Mouse (Mus musculus) neural tube, embryonic 13.5 days (tissue): ENCODE measurements around the gene Tfpi2. TPM values are rescaled to one million over a fixed set of nuclear protein-coding genes. Genes with fewer than 3 reads are reported as not detected.

Experiments used
- ATAC-seq: fragments of 200-750 bp; cut with Nextera tagmentation; 2 replicates; pipeline ENCODE4 v1.8.0; 2017; ENCODE audit warnings: low read depth, mild to moderate bottlenecking, moderate TSS enrichment, moderate library complexity
- H3K27ac ChIP-seq: fragments of 300-500 bp; sonication (generic); replicated peaks from 2 replicates; pipeline ENCODE4 v1.5.1; 2015; ENCODE audit warnings: moderate library complexity, mild to moderate bottlenecking, inconsistent platforms
- H3K27me3 ChIP-seq: fragments of 300-500 bp; sonication (generic); 2 replicates; pipeline ENCODE4 v1.6.1; 2015; ENCODE audit warnings: mild to moderate bottlenecking, inconsistent platforms
- H3K36me3 ChIP-seq: fragments of 300-500 bp; sonication (generic); 2 replicates; pipeline ENCODE4 v1.6.1; 2015; ENCODE audit warnings: mild to moderate bottlenecking, inconsistent platforms
- H3K4me1 ChIP-seq: fragments of 300-500 bp; sonication (generic); replicated peaks from 2 replicates; pipeline ENCODE4 v1.6.1; 2015; ENCODE audit warnings: inconsistent platforms
- H3K4me2 ChIP-seq: fragments of 300-500 bp; sonication (generic); 2 replicates; pipeline ENCODE4 v1.6.1; 2015; ENCODE audit warnings: inconsistent platforms, mild to moderate bottlenecking, moderate library complexity
- H3K4me3 ChIP-seq: fragments of 300-500 bp; sonication (generic); 2 replicates; pipeline ENCODE4 v1.5.1; 2015; ENCODE audit warnings: mild to moderate bottlenecking, inconsistent platforms
- H3K9ac ChIP-seq: fragments of 300-500 bp; sonication (generic); 2 replicates; pipeline ENCODE4 v1.6.1; 2015; ENCODE audit warnings: moderate library complexity, mild to moderate bottlenecking, inconsistent platforms
- H3K9me3 ChIP-seq: fragments of 300-500 bp; sonication (generic); 2 replicates; pipeline ENCODE4 v1.6.1; 2016; ENCODE audit warnings: inconsistent platforms
- WGBS: fragments of 180-500 bp; shearing (Covaris S2); methylation state at CpG from one replicate; pipeline ENCODE4 v1.1.7; 2015; 5-methylcytosine and 5-hydroxymethylcytosine counted together
- polyA plus RNA-seq: library from polyadenylated mRNA; unstranded; fragments of >200 nt; fragmentation: Nextera tagmentation; extraction: Ambion mirVana; gene quantifications from 2 replicates; pipeline ENCODE4 v1.2.1, GENCODE M21; 2015

The Tfpi2 gene
- polyA plus RNA-seq = 0.17 and 0.25 TPM in 2 replicates

DNA sequence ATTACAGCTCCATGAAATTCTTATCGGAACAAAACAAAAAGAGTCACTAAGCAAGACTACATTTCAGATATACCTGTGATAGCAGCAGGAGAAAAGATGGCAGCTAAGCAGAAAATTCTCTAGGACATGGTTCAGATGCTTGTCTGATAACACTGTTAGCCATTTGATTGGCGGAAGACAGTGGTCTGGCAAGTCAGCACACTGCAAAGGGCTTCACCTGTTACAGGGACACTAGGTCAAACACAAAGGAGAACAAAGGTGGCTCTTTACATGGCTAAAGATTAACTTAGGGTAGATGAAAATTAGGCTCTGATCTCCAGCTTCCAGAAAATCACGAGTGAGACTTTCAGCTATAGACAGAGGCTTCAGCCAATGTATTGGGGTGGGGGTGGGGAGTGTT lies at the start of gene Tfpi2:
Gene Tfpi2 (minus strand): TSS at position 170 of the 400 bp plus-strand sequence.
- H3K27me3 ChIP-seq = no peaks in the 10 kb centered on the region
- H3K4me1 ChIP-seq = no peaks in the 10 kb centered on the region
- 86% methylated on average over 3 of the region's 3 CpGs for WGBS
- no peak within 1 kb of the TSS for H3K27ac ChIP-seq
- H3K9me3 ChIP-seq = no peaks in the 10 kb centered on the region
- H3K4me2 ChIP-seq = no peak within 1 kb of the TSS
- H3K9ac ChIP-seq = no peak within 1 kb of the TSS
- H3K36me3 ChIP-seq = no peaks in the 10 kb centered on the region
- H3K4me3 ChIP-seq = no peak within 1 kb of the TSS
- no peak for ATAC-seq

- Histone ChIP-seq H3K9me3 (no peaks in the 10 kb centered on the region), H3K9ac (no peak overlapping the region), H3K4me1 (no peaks in the 10 kb centered on the region), H3K4me3 (no peak overlapping the region), H3K4me2 (no peak overlapping the region), H3K27me3 (no peaks in the 10 kb centered on the region), H3K36me3 (no peaks in the 10 kb centered on the region), H3K27ac (no peak overlapping the region)
- WGBS = 78% methylated on average over 3 of the region's 3 CpGs
- ATAC-seq = no peak
Observed at GRCm38 (mm10) chr6:4030956-4031355, 42.2 kb upstream of the Tfpi2 start.

DNA sequence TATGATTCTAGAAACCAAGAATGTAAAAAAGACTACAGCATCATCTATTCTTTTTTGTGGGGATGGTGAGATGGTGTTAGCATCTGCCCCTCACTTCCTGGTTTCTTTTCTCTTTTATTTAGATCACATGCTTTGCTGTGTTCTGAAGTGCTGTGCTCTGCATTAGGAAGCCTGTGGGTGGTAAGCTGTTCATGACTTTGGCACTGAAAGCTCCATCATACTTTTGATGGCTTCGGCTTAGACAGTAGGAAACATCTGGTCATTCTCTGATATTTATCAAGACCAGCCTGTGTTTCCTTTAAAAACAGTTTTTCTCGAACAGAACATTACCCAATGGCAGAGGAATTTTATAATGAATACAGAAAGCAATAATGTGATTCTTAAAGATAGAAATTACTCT lies 37.6 kb upstream of the Tfpi2 start:
- H3K27ac ChIP-seq = no peak overlapping the region

GRCm38 (mm10) chr6:4022645-4023044 lies 33.9 kb upstream of the Tfpi2 start:
- H3K27me3 ChIP-seq = no peaks in the 10 kb centered on the region
- no peaks in the 10 kb centered on the region for H3K9me3 ChIP-seq
- no peak overlapping the region for H3K4me3 ChIP-seq
- H3K36me3 ChIP-seq = no peaks in the 10 kb centered on the region
- no peak for ATAC-seq
- 51% methylated on average over 1 of the region's 1 CpGs for WGBS
- H3K27ac ChIP-seq = no peak overlapping the region
- no peak overlapping the region for H3K4me2 ChIP-seq
- no peak overlapping the region for H3K9ac ChIP-seq
- no peaks in the 10 kb centered on the region for H3K4me1 ChIP-seq

More for the DNA sequence above, 37.6 kb upstream of the Tfpi2 start:
- Histone ChIP-seq H3K4me1 (no peaks in the 10 kb centered on the region), H3K27me3 (no peaks in the 10 kb centered on the region), H3K9ac (no peak overlapping the region), H3K4me3 (no peak overlapping the region), H3K9me3 (no peaks in the 10 kb centered on the region), H3K36me3 (no peaks in the 10 kb centered on the region), H3K4me2 (no peak overlapping the region)
- WGBS = 74% methylated on average over 2 of the region's 2 CpGs
- no peak for ATAC-seq

- H3K4me2 ChIP-seq = no peak overlapping the region
- no peaks in the 10 kb centered on the region for H3K36me3 ChIP-seq
- no peak overlapping the region for H3K4me3 ChIP-seq
- H3K27ac ChIP-seq = no peak overlapping the region
- no peaks in the 10 kb centered on the region for H3K27me3 ChIP-seq
- no peaks in the 10 kb centered on the region for H3K9me3 ChIP-seq
- no peak for ATAC-seq
- H3K4me1 ChIP-seq = no peaks in the 10 kb centered on the region
- H3K9ac ChIP-seq = no peak overlapping the region
Observed at GRCm38 (mm10) chr6:4009548-4009947, 20.8 kb upstream of the Tfpi2 start.

- Histone ChIP-seq H3K36me3 (no peaks in the 10 kb centered on the region), H3K27ac (no peak overlapping the region), H3K4me1 (peaks cover 7% of the 10 kb centered on the region), H3K27me3 (peaks cover 3% of the 10 kb centered on the region; the same call in 1 of the 2 replicates), H3K4me3 (no peak overlapping the region), H3K9ac (no peak overlapping the region), H3K4me2 (no peak overlapping the region), H3K9me3 (no peaks in the 10 kb centered on the region)
- WGBS = 76% methylated on average over 2 of the region's 2 CpGs
- ATAC-seq = no peak
Observed at GRCm38 (mm10) chr6:4008501-4009040, 19.9 kb upstream of the Tfpi2 start.

DNA sequence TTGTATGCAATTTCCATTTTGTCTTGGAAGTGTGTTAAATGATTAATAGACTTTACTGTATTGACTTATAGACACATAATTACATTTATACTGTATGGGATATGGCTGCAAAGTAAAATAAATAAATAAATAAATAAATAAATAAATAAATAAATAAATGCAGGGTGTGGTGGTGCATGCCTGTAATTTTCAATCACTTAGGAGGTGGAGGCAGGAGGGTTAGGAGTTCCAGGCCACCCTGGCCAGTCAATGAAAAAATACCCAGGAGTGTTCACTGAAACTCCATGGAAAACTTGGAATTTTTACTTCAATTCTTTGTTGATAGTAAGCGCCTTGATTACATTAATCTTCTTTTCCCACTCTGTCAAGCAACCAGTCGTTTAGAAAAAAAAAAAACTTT lies 16.1 kb upstream of the Tfpi2 start:
- H3K27ac ChIP-seq = no peak overlapping the region
- WGBS = 71% methylated on average over 2 of the region's 2 CpGs
- H3K4me3 ChIP-seq = peak overlapping the region; percentile 37
- H3K9me3 ChIP-seq = no peaks in the 10 kb centered on the region
- H3K9ac ChIP-seq = no peak overlapping the region
- H3K4me2 ChIP-seq = peak overlapping the region; percentile 56
- H3K4me1 ChIP-seq = peaks cover 7% of the 10 kb centered on the region
- H3K36me3 ChIP-seq = no peaks in the 10 kb centered on the region
- H3K27me3 ChIP-seq = peaks cover 3% of the 10 kb centered on the region; the same call in 1 of the 2 replicates
- no peak for ATAC-seq

- ATAC-seq = peak; percentile 47
- Histone ChIP-seq H3K9me3 (no peaks in the 10 kb centered on the region), H3K27ac (peak within 1 kb of the TSS; percentile 53), H3K4me1 (peaks cover 7% of the 10 kb centered on the region), H3K36me3 (no peaks in the 10 kb centered on the region), H3K4me3 (peak within 1 kb of the TSS; percentile 37), H3K9ac (peak within 1 kb of the TSS; percentile 66), H3K27me3 (peaks cover 3% of the 10 kb centered on the region; the same call in 1 of the 2 replicates), H3K4me2 (peak within 1 kb of the TSS; percentile 56)
- 2% methylated on average over 19 of the region's 19 CpGs for WGBS
Observed at GRCm38 (mm10) chr6:4003890-4004306, 15.2 kb upstream of the Tfpi2 start, which contains the start of gene Gng11. Gene Gng11, plus strand, starts transcription at chr6:4003904.

DNA sequence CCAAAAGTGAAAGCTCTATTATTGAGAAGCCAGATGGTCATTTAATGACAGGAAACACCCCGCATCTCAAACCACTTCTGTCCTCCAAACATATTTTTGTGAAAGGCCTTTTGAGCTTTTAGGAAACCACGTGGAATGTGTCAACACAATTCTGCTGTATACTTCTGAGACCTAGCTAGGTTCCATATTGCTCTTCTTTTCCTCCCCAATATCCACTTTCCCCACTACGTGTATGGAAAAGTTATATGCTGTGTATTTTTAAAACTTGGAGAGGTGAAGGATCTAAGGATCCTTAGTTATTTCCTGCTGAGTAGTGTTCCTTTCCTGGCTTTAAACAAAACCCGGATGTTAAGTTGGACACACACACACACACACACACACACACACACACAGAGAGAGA lies 14.7 kb upstream of the Tfpi2 start:
- Histone ChIP-seq H3K4me2 (peak overlapping the region; percentile 56), H3K36me3 (no peaks in the 10 kb centered on the region), H3K27me3 (peaks cover 3% of the 10 kb centered on the region; the same call in 1 of the 2 replicates), H3K4me3 (peak overlapping the region; percentile 37; the same call in 1 of the 2 replicates), H3K9me3 (no peaks in the 10 kb centered on the region), H3K27ac (peak overlapping the region; percentile 46; the same call in 1 of the 2 replicates), H3K9ac (no peak overlapping the region), H3K4me1 (peaks cover 7% of the 10 kb centered on the region)
- ATAC-seq = no peak
- WGBS = 48% methylated on average over 4 of the region's 4 CpGs

GRCm38 (mm10) chr6:4000716-4001115 lies 12.0 kb upstream of the Tfpi2 start:
- Histone ChIP-seq H3K4me2 (no peak overlapping the region), H3K27me3 (peaks cover 3% of the 10 kb centered on the region; the same call in 1 of the 2 replicates), H3K4me3 (no peak overlapping the region), H3K9ac (no peak overlapping the region), H3K9me3 (no peaks in the 10 kb centered on the region), H3K27ac (no peak overlapping the region), H3K36me3 (no peaks in the 10 kb centered on the region), H3K4me1 (peaks cover 7% of the 10 kb centered on the region)
- no peak for ATAC-seq
- WGBS = 81% methylated on average over 3 of the region's 3 CpGs

- no peak for ATAC-seq
- H3K4me1 ChIP-seq = peaks cover 6% of the 10 kb centered on the region
- no peaks in the 10 kb centered on the region for H3K36me3 ChIP-seq
- no peak overlapping the region for H3K27ac ChIP-seq
- no peak overlapping the region for H3K4me2 ChIP-seq
- no peak overlapping the region for H3K9ac ChIP-seq
- no peaks in the 10 kb centered on the region for H3K9me3 ChIP-seq
- H3K27me3 ChIP-seq = peaks cover 3% of the 10 kb centered on the region; the same call in 1 of the 2 replicates
- WGBS = 70% methylated on average over 6 of the region's 6 CpGs
- H3K4me3 ChIP-seq = no peak overlapping the region
Observed at GRCm38 (mm10) chr6:3999296-3999695, 10.6 kb upstream of the Tfpi2 start.

DNA sequence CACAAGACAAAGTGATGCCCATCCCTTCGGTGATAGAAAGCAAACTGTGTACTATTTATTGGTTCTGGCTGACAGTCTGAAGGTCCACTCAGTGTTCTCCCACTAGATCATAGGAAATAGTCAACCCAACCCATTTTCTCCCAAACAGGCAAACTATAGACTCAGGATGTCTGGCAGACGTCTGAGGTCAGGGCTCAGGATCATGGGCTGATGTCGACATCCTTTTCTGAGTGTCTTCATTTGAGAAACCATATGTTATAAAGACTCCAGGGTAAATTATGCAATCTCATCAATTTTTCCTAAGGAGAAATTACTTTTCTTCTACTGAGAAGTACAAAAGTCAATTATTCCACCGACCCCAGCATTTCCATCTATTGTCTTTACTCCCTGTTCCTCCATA lies 9.4 kb upstream of the Tfpi2 start:
- no peaks in the 10 kb centered on the region for H3K27me3 ChIP-seq
- 88% methylated on average over 4 of the region's 4 CpGs for WGBS
- ATAC-seq = no peak
- H3K4me1 ChIP-seq = no peaks in the 10 kb centered on the region
- H3K27ac ChIP-seq = no peak overlapping the region
- H3K9me3 ChIP-seq = no peaks in the 10 kb centered on the region
- no peak overlapping the region for H3K4me2 ChIP-seq
- no peak overlapping the region for H3K9ac ChIP-seq
- no peak overlapping the region for H3K4me3 ChIP-seq
- H3K36me3 ChIP-seq = no peaks in the 10 kb centered on the region

DNA sequence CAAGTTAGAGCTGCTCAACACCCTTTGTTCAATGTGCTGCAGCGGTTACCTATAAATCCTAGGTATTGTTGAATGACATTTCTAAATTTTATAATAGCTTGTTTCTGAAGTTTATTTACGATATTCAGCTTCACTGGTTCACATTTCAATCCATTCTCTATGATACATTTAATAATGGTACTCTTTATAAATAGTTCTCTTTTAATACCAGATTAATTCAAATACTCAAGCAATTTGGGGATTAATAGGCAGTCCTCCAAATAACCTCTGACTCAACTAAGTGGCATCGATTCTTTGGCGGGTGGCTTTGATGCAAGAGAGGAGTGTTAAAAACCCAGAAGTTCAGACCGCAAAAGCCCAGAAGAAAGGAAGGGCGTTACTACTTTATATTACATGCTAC lies 4.8 kb upstream of the Tfpi2 start, which contains the start of gene Gngt1:
Gene Gngt1 (plus strand): TSS at position 301 of the 400 bp plus-strand sequence.
- Histone ChIP-seq H3K9me3 (no peaks in the 10 kb centered on the region), H3K36me3 (no peaks in the 10 kb centered on the region), H3K27ac (no peak within 1 kb of the TSS), H3K4me1 (no peaks in the 10 kb centered on the region), H3K4me3 (no peak within 1 kb of the TSS), H3K27me3 (no peaks in the 10 kb centered on the region), H3K4me2 (no peak within 1 kb of the TSS), H3K9ac (no peak within 1 kb of the TSS)
- ATAC-seq = no peak
- WGBS = 91% methylated on average over 6 of the region's 6 CpGs
